Mouse (Mus musculus) testis, postnatal 14 days (tissue): ENCODE results near the gene Ccnyl1.
"Not testable (repeated sequence)": the region's sequence is repeated elsewhere in the genome, so short reads cannot be mapped to it uniquely, and the experiment has no call there.

ENCODE experiments used
- DNase-seq: peaks from one replicate; pipeline ENCODE4 v3.0.0; 2021; ENCODE audit warnings: low spot score

The Ccnyl1 gene

DNA sequence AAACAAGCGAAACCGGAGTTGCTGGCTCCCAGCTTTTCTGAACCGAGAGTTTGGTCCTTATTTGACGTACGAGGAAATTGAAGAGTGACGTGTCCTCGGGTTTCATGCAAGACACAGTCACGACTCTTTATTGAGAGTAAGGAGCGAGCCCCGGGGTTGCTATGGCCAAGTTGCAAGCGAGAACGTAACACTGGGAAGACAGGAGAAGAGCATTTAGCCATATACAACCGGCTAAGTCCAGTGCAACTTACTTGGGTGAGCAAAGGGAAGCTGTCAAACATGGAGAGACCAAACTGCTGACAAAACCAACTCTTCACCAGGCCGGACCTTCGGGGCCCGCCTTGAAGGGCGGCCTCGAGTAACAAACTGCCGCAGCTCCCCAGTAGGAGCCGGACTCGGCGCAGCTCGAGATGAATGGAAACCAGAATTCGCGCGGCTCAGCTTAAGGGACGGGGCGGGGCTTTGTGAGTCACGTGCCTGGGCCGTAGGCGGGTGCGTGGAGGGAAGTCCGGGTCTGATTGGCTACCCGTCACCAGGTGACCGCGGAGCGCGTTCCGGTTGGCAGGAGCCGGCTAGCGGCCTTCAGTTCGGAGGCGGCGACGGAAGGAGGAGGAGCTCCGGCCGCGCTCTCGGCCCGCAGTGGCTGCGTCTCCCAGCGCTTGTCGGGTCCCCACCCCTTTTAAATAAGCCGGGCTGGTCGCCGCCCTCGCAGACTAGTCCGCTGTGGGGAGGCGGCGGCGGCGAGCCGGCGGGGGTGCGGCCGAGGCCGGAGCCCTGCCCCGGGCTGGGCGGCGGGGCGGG is at the start of gene Ccnyl1:
TSS of gene Ccnyl1 (plus strand) at position 243 of the 801 bp plus-strand sequence.
- DNase-seq: peak; percentile 99

DNA sequence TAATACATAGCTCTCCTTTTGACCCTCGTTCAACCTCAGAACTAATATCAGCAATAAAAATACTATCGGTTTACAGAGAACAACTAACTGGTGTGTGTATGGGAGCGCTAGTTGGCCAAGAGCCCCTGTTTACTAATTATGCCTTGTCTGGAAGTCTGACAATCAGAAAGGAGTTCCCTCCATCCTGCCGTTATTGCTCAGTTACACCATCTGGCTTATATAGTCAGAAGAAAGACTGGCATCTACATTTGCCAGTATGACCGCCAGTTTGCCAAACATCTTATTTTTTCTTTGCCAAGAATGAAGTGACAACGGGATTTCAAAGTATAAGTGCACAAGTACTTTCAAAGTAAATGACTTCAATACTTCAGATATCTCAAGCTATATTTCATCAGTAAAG is 49.2 kb upstream of the Ccnyl1 start:
- no peak for DNase-seq

DNA sequence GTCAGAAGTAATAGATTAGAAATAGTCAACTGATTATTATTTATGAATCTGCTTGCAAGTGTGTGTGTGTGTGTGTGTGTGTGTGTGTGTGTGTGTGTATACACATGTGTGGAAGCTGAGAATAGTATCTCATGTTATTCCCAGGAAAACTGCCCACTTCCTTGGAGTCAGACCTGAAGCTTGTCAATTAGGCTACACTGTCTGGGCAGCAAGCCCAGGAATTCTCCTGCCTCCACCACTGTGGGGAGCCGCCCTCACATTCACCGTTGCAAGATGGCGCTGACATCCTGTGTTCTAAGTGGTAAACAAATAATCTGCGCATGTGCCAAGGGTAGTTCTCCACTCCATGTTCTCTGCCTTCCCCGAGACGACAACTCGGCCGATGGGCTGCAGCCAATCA is 47.7 kb upstream of the Ccnyl1 start:
- DNase-seq: not testable (repeated sequence)

DNA sequence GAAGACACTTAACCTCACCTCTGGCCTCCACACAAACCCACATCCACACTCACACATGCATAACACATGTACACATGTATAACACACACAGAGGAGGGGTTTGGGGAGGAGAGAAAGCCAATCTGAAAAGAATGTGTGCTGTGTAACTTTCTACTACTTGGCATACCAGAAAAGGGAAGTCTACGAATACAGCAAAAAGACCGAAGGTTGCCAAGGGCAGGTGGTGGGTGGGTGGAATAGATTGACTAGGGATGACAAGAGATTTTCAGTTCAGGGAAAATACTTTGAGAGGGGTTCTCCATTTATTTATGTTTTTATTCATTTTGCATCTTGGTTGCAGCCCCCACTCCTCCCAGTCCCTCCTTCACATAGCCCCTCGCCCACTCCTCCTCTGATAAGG is 45.7 kb upstream of the Ccnyl1 start:
- DNase-seq: no peak

DNA sequence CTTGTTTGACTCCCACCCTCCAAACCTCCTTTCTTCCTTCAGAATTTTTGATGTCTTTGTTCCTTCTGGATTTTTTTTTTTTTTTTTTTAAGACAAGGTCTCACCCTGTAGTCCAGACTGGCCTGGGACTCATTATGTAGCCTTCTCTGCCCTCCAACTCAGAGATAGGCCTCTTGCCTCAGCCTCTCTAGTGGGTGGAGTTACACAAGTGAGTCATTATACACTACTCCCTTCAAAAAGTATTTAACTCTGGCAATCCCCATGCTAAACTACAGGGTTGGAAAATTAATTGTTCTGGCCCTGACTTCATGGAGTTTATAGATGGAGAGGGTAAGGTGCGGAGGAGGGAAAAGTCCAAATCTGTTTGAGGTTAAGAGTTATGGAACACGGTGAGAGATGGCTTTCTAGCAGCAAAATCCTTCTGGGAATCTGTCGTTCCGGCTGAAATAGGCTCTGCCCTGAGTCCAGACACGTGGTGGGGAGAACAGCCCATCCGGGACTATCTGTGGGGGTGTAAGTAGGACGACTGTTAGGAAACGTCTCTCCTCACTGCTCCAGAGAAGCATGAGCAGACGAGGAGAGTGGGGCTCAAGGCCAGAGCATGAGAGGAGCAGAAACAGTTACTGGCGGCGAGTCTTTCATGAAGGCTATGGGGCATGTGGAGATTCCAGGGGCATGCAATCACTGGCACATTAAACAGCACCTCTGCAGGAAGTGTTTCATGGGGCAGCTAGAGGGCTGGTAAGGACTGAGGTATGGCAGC is 40.7 kb upstream of the Ccnyl1 start:
- no peak for DNase-seq

DNA sequence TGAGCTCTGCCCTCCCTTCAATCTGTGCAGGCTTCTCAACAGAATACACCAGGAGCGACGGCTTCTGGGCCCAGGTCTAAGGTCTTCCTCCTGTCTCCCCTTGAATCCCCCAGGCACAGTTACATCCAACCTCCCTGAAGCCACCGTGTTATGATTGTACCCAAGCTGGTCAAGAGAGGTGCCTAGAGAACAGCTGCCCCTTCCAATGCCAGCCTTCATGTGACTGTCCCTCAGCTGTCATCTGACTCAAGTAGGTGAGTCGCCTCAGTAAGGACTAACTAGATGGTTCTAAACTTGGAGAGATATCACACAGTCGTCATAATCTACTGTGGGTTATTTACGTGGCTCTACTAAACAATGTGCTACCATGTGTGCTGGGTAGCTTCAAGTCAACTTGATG is 36.6 kb upstream of the Ccnyl1 start:
- DNase-seq: no peak

DNA sequence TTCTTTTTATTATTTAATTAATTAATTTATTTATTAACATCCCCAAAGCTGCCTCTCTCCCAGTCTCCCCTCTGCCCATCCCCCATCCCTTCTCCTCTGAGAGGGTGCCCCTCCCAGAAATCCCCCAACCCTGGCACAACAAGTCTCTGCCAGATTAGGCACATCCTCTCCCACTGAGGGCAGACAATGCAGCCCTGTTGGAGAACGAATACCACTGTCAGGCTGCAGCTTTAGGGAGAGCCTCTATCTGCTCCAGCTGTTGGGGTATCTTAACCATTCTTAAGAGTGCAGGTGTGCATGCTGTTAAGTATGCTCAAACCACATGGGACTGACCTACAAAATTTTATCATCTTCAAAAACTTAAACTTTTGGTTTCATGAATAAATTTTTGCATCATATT is 34.8 kb upstream of the Ccnyl1 start:
- DNase-seq: no peak

DNA sequence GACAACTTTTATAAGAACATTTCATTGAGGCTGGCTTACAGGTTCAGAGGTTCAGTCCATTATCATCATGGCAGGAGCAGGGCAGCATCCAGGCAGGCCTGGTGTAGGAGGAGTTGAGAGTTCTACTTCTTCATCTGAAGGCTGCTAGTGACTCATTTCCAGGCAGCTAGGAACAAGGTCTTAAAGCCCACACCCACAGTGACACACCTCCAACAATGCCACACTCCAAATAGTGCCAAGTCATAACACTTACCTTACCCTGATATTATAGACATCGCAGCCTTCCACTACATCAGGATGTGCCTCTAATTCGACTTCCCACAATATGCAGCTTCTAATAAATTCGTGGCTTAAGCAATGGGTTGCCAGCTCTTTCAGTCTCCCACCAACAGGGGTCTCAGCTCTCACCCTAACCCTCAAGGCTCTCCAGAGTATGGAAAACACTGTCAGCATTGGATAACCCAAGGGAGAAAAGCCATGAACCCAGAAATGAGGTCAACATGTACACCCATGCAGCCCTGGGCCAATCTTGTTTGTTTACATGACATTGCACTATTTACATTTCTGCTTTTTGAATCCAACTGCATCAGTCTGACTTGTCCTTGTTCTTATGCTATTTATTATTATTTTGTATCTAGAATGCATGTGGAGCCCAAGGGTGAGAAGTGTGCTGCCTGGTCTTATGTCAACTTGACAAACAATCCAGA is 33.7 kb upstream of the Ccnyl1 start:
- no peak for DNase-seq

DNA sequence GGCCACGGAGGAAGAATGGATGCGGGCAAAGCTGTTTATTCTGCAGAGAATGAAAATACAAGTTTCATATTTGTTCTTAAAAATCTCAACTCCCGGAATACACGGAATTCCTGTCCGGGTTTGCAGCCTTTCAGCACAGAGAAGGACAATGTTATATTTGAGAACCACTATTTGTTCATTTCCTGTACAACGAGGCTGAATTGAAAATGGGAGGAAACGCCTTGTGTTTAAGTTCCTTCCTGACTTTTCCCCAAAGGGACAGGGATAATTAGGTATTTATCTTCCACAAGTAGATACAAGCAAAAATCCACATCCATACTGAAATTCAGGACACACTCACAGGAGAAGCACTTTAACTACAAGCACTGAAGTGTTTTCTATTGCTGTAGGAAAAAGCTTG is 31.4 kb upstream of the Ccnyl1 start:
- no peak for DNase-seq

DNA sequence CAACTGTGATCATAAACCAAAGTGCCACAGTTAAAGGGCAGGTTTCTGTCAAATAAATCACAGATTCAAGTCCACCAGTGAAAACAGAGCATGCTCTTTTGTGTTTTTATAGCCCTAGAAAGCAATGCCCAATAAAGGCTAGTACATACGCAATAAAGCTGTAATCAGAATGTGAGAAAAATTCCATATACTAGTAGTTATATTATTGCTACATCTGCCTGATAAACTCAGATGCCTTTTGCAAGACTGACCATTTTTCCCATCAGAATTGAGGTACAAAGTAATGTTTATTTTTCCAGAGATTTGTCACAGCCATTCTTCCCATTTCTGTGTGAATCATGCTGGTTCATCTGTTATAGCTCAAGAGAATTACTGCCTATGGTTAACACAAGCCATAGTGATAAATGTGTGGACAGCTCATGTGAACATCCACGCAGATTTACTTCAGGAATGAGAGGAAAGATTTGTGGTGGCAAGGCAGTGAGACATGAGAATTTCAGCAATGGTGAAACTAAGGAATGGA is 23.1 kb upstream of the Ccnyl1 start:
- DNase-seq: no peak

DNA sequence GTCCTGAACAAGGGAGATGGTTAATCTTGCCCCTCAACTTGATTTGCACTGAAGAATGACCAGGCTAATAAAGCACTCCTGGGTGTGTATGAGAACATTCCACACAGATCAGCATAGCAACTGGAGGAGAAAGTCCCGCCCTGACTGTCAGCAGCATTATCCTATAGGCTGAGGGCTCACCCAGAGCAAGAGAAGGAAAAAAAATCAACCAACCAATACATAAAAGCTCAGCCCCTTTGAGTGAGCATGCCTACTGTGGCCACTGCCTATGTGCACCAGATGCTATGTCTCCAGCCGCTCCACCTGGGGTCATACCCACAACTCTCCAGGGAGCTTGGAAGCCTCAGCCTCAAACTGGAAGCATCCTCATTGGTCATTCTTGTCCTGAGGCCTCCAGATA is 20.8 kb upstream of the Ccnyl1 start:
- no peak for DNase-seq

DNA sequence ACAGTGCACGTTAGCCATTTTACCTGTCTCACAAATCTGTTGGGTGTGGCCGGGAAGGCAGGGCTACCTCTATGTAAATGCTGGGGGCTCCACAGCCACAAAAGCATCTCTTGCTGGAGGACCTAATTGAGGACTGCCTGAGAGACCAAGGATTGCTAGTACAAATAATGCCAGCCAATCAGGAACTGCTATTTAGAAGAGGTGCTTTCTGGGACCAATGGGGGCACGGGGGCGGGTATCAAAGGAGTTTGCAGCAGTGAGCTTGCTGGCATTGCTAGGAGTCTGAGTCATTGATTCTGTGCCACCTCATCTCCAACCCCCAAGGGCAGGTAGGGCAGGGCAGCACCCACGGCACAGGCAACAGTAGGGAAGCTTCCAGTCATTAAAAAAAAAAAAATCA is 16.3 kb upstream of the Ccnyl1 start:
- DNase-seq: no peak

DNA sequence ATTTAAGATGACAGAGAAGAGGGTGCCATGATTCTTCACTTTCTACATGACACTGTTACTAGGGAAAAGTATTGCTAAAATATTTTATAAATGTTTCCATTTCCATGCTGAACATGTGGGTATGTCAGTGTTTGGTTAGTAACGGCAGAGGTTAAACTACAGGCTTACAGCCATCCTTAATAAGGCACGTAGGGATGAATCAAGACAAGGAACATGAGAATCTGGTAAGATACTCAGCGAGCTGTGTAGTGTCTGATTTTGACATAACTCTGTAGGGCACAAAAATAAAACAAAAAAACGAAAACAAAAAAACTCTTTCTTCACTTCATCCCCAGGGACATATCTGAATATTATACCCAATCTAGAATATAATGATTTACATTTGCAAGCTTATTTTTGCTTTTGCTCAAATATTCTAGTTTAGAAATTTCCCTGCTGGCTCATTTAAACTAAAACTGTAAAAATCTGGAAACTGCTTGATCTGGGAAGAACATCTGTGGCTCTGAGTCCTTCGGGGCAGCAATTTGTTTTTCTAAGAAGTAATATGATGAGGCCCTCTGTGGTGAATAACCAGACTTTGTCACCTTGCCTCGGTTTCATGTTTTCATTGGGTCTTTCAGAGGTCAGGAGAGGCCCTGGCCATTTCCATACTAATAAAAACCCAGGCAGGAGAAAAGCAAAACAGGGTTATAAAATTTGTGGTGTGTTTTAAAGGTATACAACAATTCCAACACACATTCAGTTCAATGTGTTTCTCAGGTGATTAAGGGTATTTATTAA is 14.0 kb upstream of the Ccnyl1 start:
- no peak for DNase-seq

DNA sequence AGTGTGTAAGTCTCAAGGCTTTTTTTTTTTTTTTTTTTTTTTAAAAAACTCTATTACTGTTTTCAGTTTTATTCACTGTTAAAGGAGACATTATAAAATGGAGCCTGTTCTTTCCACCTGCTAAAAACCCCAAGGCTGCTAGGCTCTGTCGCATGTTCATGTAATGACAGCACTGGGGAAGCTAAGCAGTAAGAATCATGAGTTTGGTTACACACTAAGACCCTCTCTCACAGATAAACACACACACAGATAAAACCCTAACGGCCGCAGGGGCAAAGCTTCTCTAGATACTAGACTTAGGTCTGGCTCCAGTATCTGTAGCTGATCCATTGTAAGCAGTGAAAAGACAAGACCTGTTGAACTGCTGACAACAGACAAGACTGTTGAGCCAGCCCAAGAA is 8.8 kb upstream of the Ccnyl1 start:
- no peak for DNase-seq

DNA sequence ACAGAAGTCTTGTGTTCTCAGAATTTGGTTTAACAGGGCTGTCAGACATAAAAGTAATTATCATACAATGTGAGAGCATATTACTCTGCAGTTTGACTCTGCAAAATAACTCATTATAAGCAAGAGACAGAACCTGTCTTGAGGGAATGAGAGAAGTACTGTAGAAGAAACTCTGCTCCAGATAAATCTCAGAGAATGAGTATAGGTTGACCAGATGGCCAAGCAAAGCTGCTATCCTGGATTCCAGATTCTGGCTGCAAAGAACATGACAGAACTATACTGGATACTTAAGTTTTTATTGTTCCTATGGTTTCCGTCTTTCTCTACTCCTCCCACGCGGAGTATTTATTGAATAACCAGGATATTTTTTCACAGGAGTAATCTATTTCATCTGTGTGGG is 7.2 kb upstream of the Ccnyl1 start:
- DNase-seq: no peak

DNA sequence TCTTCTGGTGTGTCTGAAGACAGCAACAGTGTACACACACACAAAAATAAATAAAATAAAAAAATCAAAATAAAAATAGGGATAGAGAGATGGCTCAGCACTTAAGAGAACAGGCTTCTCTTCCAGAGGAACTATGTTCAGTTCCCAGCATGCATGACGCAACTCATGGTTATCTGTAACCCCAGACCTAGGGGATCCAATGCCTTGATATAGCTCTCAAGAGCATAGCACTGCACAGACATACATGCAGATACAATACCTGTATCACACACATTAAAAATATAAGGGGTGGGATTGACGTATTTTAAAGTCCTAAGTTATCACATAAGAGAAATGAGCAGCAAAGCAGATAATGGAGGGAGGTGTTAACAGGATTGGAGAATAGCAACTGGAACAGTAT is 5.8 kb upstream of the Ccnyl1 start:
- no peak for DNase-seq

DNA sequence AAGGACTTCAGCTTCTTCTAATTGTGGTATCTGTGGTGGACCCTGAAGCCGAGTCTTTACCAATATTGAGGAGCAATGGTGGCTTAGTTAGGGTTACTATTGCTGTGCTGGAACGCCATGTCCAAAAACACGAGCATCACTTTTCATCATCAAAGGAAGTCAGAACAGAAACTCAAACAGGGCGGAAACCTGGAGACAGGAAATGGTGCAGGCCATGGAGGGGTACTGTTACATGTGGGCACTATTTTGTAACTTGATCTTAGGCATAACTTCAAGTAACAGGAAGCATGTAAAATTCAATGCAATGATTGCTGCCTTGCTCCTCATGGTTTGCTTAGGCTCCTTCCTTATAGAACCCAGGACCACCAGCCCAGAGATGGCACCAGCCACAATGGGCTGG is 2.2 kb upstream of the Ccnyl1 start:
- no peak for DNase-seq

DNA sequence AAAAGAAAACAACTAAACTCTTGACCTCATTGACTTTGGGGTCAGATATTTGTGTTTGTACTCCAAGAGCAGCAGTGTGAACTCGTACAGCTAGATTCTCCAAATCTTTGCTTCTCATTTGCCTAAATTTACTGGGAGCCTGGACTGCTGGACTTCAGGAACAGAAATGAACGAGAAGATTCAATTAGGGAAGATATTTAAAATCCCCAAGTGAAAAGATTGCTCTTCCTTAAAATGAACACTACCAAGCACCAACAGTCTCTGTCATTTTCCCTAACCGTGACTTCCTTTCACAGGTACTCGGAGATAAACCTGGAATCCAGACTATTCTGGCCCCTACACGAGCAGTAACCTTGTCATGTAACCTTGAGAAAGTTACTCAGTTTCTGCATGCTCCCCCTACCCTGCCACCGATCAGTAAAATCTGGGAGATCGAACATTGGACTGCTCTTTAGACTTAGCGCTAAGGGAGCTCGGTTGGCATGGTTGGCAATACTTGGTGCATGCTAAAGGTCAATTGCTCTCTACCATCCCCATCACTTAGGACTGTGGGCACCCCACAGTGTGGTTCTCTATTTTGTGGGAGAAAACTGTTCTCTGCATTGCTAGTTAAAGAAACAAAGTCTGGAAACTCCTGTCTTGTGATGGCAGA is 568 bp upstream of the Ccnyl1 start:
- no peak for DNase-seq

DNA sequence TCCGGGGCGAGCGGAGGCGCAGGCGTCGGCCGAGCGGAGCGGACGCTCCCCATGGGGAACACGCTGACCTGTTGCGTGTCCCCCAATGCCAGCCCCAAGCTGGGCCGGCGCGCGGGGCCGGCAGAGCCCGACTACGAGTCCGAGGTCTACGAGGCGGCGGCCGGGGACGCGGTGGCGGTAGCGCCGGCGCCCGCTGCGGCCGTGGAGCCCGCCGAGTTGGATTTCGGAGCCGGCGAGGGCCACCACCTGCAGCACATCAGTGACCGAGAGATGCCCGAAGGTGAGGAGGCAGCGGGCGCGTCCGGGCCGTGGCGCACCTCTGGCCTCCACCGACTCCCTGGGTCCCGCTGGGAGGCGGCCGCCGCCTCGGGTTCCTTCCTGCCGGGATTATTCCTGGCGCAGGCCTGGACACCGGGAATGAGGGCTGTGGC is 881 bp downstream of the Ccnyl1 start:
- peak; percentile 67 for DNase-seq

DNA sequence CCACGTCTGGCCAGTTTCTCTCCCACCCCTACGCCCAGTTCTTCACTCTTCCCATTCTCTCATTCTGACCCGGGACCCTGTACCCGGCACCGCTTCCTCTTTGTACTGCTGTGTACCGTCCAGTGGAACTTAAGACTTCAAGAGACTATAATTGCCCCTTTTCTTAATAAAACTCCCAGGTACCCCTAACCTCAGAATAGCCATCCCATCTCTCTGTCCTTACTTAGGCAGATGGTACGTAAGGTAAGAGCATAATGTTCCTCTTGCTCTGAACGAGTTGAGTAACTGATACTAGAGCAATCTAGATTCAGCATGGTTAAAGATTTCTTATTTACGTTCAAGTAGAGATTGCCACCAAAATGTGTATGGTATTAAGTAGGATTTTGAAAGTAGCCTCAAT is 1.3 kb downstream of the Ccnyl1 start:
- DNase-seq: no peak

DNA sequence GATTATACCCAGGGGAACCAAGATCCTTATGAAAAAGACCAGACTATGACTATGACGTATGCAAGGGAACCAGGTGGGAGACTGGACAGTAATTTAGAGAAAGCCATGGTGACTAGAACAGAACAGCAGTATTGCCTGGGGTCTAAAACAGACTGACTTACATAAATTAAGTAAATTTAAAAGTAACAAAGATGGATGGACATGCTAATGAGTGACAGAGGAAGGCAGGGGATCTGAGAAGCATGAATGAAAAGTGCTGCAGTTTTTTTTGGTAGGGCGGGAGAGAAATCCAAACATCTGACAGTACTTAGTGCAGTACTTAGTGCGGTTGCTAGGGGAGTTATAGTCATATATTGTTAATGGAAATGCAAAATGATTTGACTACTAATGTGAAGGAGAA is 4.9 kb downstream of the Ccnyl1 start:
- DNase-seq: no peak
